11 mouse cellular contexts compared by ENCODE assay signal in the genomic region with DNA sequence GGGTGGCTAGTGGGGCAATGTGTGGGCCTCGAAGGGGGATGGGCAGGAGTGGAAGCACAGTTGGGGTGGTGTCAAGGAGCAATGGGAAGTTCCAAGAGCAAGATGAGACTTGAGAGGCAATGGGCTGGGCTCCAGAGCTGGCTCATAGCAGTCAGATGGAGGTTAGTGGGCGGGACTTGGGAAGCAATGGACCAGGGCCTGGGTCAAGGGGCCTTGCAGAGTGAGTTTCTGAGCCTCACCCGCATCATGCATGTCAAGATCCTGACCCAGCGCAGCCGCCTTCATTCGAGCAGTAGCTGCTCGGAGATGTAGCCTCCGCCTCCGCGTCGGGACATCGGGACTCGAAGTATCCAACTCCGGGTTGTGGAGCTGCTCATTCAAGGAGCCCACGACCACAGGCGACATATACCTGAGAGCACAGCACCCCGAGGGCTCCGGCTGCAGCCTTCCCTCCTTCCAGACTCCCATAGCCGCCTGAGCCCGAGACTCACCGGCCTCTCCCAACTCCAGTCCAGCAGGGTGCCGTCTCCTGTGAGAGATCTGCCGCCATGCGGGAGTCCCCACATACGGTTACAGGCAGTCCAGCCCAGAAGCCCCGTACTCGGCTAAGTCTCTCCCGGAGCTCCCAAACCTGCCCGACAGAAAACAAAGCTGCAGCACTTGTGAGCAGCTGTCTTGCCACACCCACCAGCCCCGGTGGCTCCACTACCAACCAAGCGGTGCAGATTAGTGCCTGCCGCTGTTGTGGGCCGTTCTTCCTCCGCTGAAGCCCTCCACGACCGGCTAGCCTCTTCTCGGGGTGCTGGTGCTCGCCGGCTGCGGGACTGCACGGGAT. TPM values are rescaled to one million over a fixed set of nuclear protein-coding genes. Genes with fewer than 3 reads are reported as not detected.
DNase-seq lines count a peak whose midpoint lies in the region; ATAC-seq and TF ChIP-seq lines count a peak whose summit lies in the region.
"Had no signal": no experiment of that assay in that cellular context is flagged by ENCODE, and none has a peak within 500 bp of the region (broad histone marks: within the 10 kb centered on the region; RNA-seq: fewer than 3 reads in every experiment).

No protein-coding gene starts in this region.

- no peak overlapping the region for H3K27ac ChIP-seq in left cerebral cortex, adult 2 months
- no peak overlapping the region for H3K27ac ChIP-seq in forebrain, postnatal 0 days (ENCODE audit: low read depth, low read length)
- H3K27ac ChIP-seq in stomach, embryonic 15.5 days: peak overlapping the region; percentile 55

- TF ChIP-seq CTCF in left cerebral cortex, adult 2 months (IDR thresholded peaks at IDR 0.05): no peak
- TF ChIP-seq CTCF in forebrain, postnatal 0 days (IDR thresholded peaks at IDR 0.05; ENCODE audit: low read depth): no peak

- no peak for DNase-seq in left cerebral cortex, adult 2 months (ENCODE audit: extremely low spot score in 1 of 2, low spot score in 2 of 2)
- no peak for DNase-seq in left cerebral cortex, postnatal 36 days (ENCODE audit: low spot score in 2 of 2)
- DNase-seq in forebrain, postnatal 0 days: peak; percentile 40
- peak; percentile 59 to 76 for DNase-seq in kidney, postnatal 4 days
- DNase-seq in gastrocnemius, postnatal 14 days: no peak
- DNase-seq in layer of hippocampus, adult 9-10 months (ENCODE audit: low spot score): no peak
- DNase-seq: cerebellum, postnatal 25 days had no signal

- no peak for ATAC-seq in forebrain, postnatal 0 days
- ATAC-seq in stomach, embryonic 15.5 days (ENCODE audit: insufficient read depth, low FRiP score, low read depth): no peak
- no peak for ATAC-seq in monocyte, adult 5-6 weeks (replicated peaks; ENCODE audit: insufficient number of reproducible peaks, low FRiP score, low TSS enrichment, poor library complexity, severe bottlenecking)

- peak overlapping the region; percentile 46 for H3K9ac ChIP-seq in forebrain, postnatal 0 days
- no peak overlapping the region for H3K9ac ChIP-seq in stomach, embryonic 15.5 days

- H3K4me2 ChIP-seq in forebrain, postnatal 0 days (ENCODE audit: low read depth): peak overlapping the region; percentile 57
- peak overlapping the region; percentile 42 for H3K4me2 ChIP-seq in stomach, embryonic 15.5 days

- 15% methylated on average over 41 of the region's 41 CpGs for WGBS in forebrain, postnatal 0 days
- 34% methylated on average over 41 of the region's 41 CpGs for WGBS in stomach, embryonic 15.5 days

- H3K4me1 ChIP-seq in forebrain, postnatal 0 days (ENCODE audit: insufficient read depth): peaks cover 28% of the 10 kb centered on the region; the same call in 1 of the 2 replicates
- peaks cover 32% of the 10 kb centered on the region for H3K4me1 ChIP-seq in stomach, embryonic 15.5 days

- H3K9me3 ChIP-seq in forebrain, postnatal 0 days (ENCODE audit: low read length): no peaks in the 10 kb centered on the region
- no peaks in the 10 kb centered on the region for H3K9me3 ChIP-seq in stomach, embryonic 15.5 days

- H3K36me3 ChIP-seq in forebrain, postnatal 0 days (ENCODE audit: insufficient read depth): peaks cover 13% of the 10 kb centered on the region; the same call in 1 of the 2 replicates
- no peaks in the 10 kb centered on the region; the same call in 1 of the 2 replicates for H3K36me3 ChIP-seq in stomach, embryonic 15.5 days

- H3K4me3 ChIP-seq in left cerebral cortex, adult 2 months: 0 out of 2 replicates have a peak overlapping the region, but pooled peaks have one; percentile 14
- H3K4me3 ChIP-seq in forebrain, postnatal 0 days (ENCODE audit: low read depth, low read length): peak overlapping the region; percentile 25
- no peak overlapping the region; the same call in 1 of the 2 replicates for H3K4me3 ChIP-seq in stomach, embryonic 15.5 days (replicated peaks)

- intact Hi-C loops in left cerebral cortex, adult 2 months (cut with DNase I): no loop called here
- intact Hi-C loops in left cerebral cortex, postnatal 36 days (cut with DNase I): no loop called here
- intact Hi-C loops in gastrocnemius, postnatal 14 days (cut with DNase I; ENCODE audit: low total_unique reads): no loop called here

- no peaks in the 10 kb centered on the region for H3K27me3 ChIP-seq in forebrain, postnatal 0 days (ENCODE audit: insufficient read depth, low read length)
- H3K27me3 ChIP-seq in stomach, embryonic 15.5 days (replicated peaks): no peaks in the 10 kb centered on the region

RNA-seq across cellular contexts. Expression of a gene that starts 2.8 kb away (rescaled TPM):
- 1 to 10 TPM; 3.2 to 3.3 TPM for total RNA-seq in left cerebral cortex, adult 2 months (2021)
- total RNA-seq in left cerebral cortex, postnatal 36 days (2021): 1 to 10 TPM; 2.3 to 3.2 TPM
- total RNA-seq in forebrain, postnatal 0 days (2014; rRNA removed): 0.23 and 0.57 TPM in 2 replicates
- 1.1 and 1.5 TPM in 2 replicates for polyA plus RNA-seq in forebrain, postnatal 0 days (2015; fragmentation: Nextera tagmentation; extraction: Ambion mirVana)
- 1.9 and 2.0 TPM in 2 replicates for polyA plus RNA-seq in stomach, embryonic 15.5 days (2015; fragmentation: Nextera tagmentation; extraction: Ambion mirVana)
- under 1 TPM; 0.51 to 0.55 TPM for total RNA-seq in gastrocnemius, postnatal 14 days (2021)
- total RNA-seq in monocyte, adult 5-6 weeks (2017): not detected in 3 replicates

RNA-seq across cellular contexts. Expression of a gene that starts 4.3 kb away (rescaled TPM):
- total RNA-seq in left cerebral cortex, adult 2 months (2021): under 1 TPM in 1 of 2 experiments, not detected in 1; 0.09 TPM
- total RNA-seq in left cerebral cortex, postnatal 36 days (2021): not detected
- 0.31 and 0.33 TPM in 2 replicates for total RNA-seq in forebrain, postnatal 0 days (2014; rRNA removed)
- polyA plus RNA-seq in forebrain, postnatal 0 days (2015; fragmentation: Nextera tagmentation; extraction: Ambion mirVana): 0.04 TPM in 1 of 2 replicates, not detected in the other
- 0.13 and 0.17 TPM in 2 replicates for polyA plus RNA-seq in stomach, embryonic 15.5 days (2015; fragmentation: Nextera tagmentation; extraction: Ambion mirVana)
- total RNA-seq in gastrocnemius, postnatal 14 days (2021): not detected
- not detected in 3 replicates for total RNA-seq in monocyte, adult 5-6 weeks (2017)
- polyA plus RNA-seq: liver, embryonic 16.5 days; testis, adult 2 months had no signal

RNA-seq across cellular contexts. Expression of a gene that starts 4.4 kb away (rescaled TPM):
- total RNA-seq in left cerebral cortex, adult 2 months (2021): 1 to 10 TPM in 1 of 2 experiments, under 1 TPM in 1; 0.61 to 1.9 TPM
- total RNA-seq in left cerebral cortex, postnatal 36 days (2021): 1 to 10 TPM; 1.5 to 2.6 TPM
- 145 and 170 TPM in 2 replicates for total RNA-seq in forebrain, postnatal 0 days (2014; rRNA removed)
- 54.2 and 62.0 TPM in 2 replicates for polyA plus RNA-seq in forebrain, postnatal 0 days (2015; fragmentation: Nextera tagmentation; extraction: Ambion mirVana)
- 14.3 and 19.8 TPM in 2 replicates for polyA plus RNA-seq in stomach, embryonic 15.5 days (2015; fragmentation: Nextera tagmentation; extraction: Ambion mirVana)
- total RNA-seq in gastrocnemius, postnatal 14 days (2021): under 1 TPM; 0.44 to 0.47 TPM
- total RNA-seq in monocyte, adult 5-6 weeks (2017): 0.53 to 0.87 TPM (median 0.67 TPM) in 3 replicates

RNA-seq across cellular contexts. Expression of a gene that starts 4.6 kb away (rescaled TPM):
- under 1 TPM; 0.65 to 0.68 TPM for total RNA-seq in left cerebral cortex, adult 2 months (2021)
- total RNA-seq in left cerebral cortex, postnatal 36 days (2021): under 1 TPM; 0.62 to 0.77 TPM
- total RNA-seq in forebrain, postnatal 0 days (2014; rRNA removed): 12.0 and 16.9 TPM in 2 replicates
- 4.1 and 5.5 TPM in 2 replicates for polyA plus RNA-seq in forebrain, postnatal 0 days (2015; fragmentation: Nextera tagmentation; extraction: Ambion mirVana)
- polyA plus RNA-seq in stomach, embryonic 15.5 days (2015; fragmentation: Nextera tagmentation; extraction: Ambion mirVana): 3.2 and 3.7 TPM in 2 replicates
- total RNA-seq in gastrocnemius, postnatal 14 days (2021): under 1 TPM in 1 of 2 experiments, not detected in 1; 0.49 TPM
- total RNA-seq in monocyte, adult 5-6 weeks (2017): 1.3 to 2.2 TPM (median 1.6 TPM) in 3 replicates

RNA-seq across cellular contexts. Expression of a gene that starts 11.6 kb away (rescaled TPM):
- 10 to 100 TPM; 64.2 to 67.8 TPM for total RNA-seq in left cerebral cortex, adult 2 months (2021)
- total RNA-seq in left cerebral cortex, postnatal 36 days (2021): 10 to 100 TPM; 59.2 to 68.2 TPM
- total RNA-seq in forebrain, postnatal 0 days (2014; rRNA removed): 59.6 and 61.3 TPM in 2 replicates
- 14.2 and 16.1 TPM in 2 replicates for polyA plus RNA-seq in forebrain, postnatal 0 days (2015; fragmentation: Nextera tagmentation; extraction: Ambion mirVana)
- 5.5 and 6.1 TPM in 2 replicates for polyA plus RNA-seq in stomach, embryonic 15.5 days (2015; fragmentation: Nextera tagmentation; extraction: Ambion mirVana)
- 1 to 10 TPM; 3.4 to 4.6 TPM for total RNA-seq in gastrocnemius, postnatal 14 days (2021)
- 18.5 to 45.5 TPM (median 18.5 TPM) in 3 replicates for total RNA-seq in monocyte, adult 5-6 weeks (2017)

Comparison
In these comparisons a context has a peak if more than half of its experiments do, and no peak if none do; other contexts are left out.
1. DNase-seq: peak in forebrain, postnatal 0 days (single experiment) and kidney, postnatal 4 days (2 of 2); none in left cerebral cortex, adult 2 months (0 of 2), left cerebral cortex, postnatal 36 days (0 of 2), gastrocnemius, postnatal 14 days (single experiment) and layer of hippocampus, adult 9-10 months (single experiment).
2. RNA of a gene that starts 4.4 kb away (total RNA-seq): 145 to 170 TPM in forebrain, postnatal 0 days; 1.5 to 2.6 TPM in left cerebral cortex, postnatal 36 days, 0.61 to 1.9 TPM in left cerebral cortex, adult 2 months, 0.53 to 0.87 TPM in monocyte, adult 5-6 weeks and 0.44 to 0.47 TPM in gastrocnemius, postnatal 14 days; every median in the first group is over 10 times any median in the second.